Mouse (Mus musculus): ENCODE data around the gene Mus81.

DNA sequence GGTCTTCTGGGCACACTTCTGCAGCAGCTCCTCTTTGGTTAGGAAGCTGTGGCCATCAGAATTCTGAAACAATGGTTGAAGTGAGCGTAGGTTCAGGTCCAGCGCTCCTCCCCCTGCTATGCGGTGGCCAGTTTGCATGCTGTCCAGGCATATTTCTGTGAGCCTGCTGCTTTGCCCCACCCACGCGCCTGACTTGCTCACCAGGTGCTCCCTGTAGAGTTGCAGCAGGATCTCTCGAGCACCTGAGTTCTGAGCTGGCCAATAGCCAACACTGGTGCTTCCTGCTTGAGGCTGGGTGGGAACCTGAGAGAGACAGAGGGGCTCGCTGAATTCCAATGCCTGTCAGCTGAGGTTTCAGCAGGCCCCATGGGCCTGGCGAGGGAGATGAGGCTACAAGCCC lies 1.9 kb downstream of the Mus81 start:
- TF ChIP-seq CHD2 (IDR thresholded peaks at IDR 0.05; ENCODE audit: low read depth, low read length) (no peak), ZC3H11A (IDR thresholded peaks at IDR 0.05; ENCODE audit: borderline replicate concordance, low read depth, low read length) (no peak)

Measured in ES-E14 (cell line).